Mouse (Mus musculus) erythroblast, embryonic 14.5 days (primary cell): ENCODE measurements at regions not wholly inside any gene's neighbourhood (a gene's known extent, or its start where the extent isn't known, plus 50 kb on each side); places are given as distances from the start of the nearest gene placed in this dataset.

Experiments used
- GATA1 ChIP-seq: IDR thresholded peaks from 2 replicates; pipeline ENCODE4 v1.6.1; 2012; ENCODE audit warnings: low read length, inconsistent platforms, mixed read lengths
- TAL1 ChIP-seq: IDR thresholded peaks from 3 replicates; pipeline ENCODE4 v1.6.1; 2012; ENCODE audit warnings: low read length, inconsistent platforms, mixed read lengths

- TF ChIP-seq GATA1, result no peak
- no peak for TF ChIP-seq TAL1
Observed at GRCm38 (mm10) chr5:52008942-52009341, 181.4 kb downstream of the Dhx15 start.
